Mouse (Mus musculus) ES-Bruce4 (cell line): ENCODE results near the gene Nxpe3. TPM values are rescaled to one million over a fixed set of nuclear protein-coding genes. Genes with fewer than 3 reads are reported as not detected.
A peak's percentile ranks its signal among the peaks of the same experiment; 100 is the strongest.

ENCODE experiments used
- H3K27ac ChIP-seq: 2 replicates; pipeline ENCODE4 v1.5.1; 2012; ENCODE audit warnings: low read length, inconsistent platforms; ENCODE audit not compliant: insufficient read depth
- H3K27me3 ChIP-seq: 2 replicates; pipeline ENCODE4 v1.6.1; 2012; ENCODE audit warnings: mild to moderate bottlenecking, low read length, inconsistent platforms; ENCODE audit not compliant: control insufficient read depth, poor library complexity, insufficient read depth, severe bottlenecking
- H3K36me3 ChIP-seq: 2 replicates; pipeline ENCODE4 v1.6.1; 2012; ENCODE audit warnings: inconsistent platforms, mild to moderate bottlenecking, low read length, moderate library complexity; ENCODE audit not compliant: control insufficient read depth, poor library complexity, insufficient read depth, severe bottlenecking
- H3K4me1 ChIP-seq: one replicate; pipeline ENCODE4 v1.8.1; 2011; ENCODE audit warnings: low read length; ENCODE audit not compliant: control insufficient read depth, insufficient read depth
- H3K4me3 ChIP-seq: 2 replicates; pipeline ENCODE4 v1.5.1; 2011; ENCODE audit warnings: low read depth, mild to moderate bottlenecking, low read length
- H3K9ac ChIP-seq: 2 replicates; pipeline ENCODE4 v1.6.1; 2012; ENCODE audit warnings: low read depth, mild to moderate bottlenecking, inconsistent platforms; ENCODE audit not compliant: poor library complexity, severe bottlenecking
- H3K9me3 ChIP-seq: replicated peaks from 2 replicates; pipeline ENCODE4 v1.6.1; 2012; ENCODE audit warnings: mild to moderate bottlenecking, low read length, inconsistent platforms; ENCODE audit not compliant: control insufficient read depth, poor library complexity, insufficient read depth, severe bottlenecking
- CTCF ChIP-seq: IDR thresholded peaks from one replicate; pipeline ENCODE4 v1.8.1; 2011; ENCODE audit warnings: low read depth, low read length
- EP300 ChIP-seq: IDR thresholded peaks from 2 replicates; pipeline ENCODE4 v1.6.1; 2011; ENCODE audit warnings: low read depth, low read length; ENCODE audit not compliant: insufficient read depth
- POLR2A ChIP-seq: IDR thresholded peaks from one replicate; pipeline ENCODE4 v1.8.1; 2011; ENCODE audit warnings: low read length; ENCODE audit not compliant: insufficient read depth
- polyA plus RNA-seq: library from polyadenylated mRNA; stranded (reverse); fragments of >200 nt; gene quantifications from 2 replicates; pipeline ENCODE4 v1.2.4, GENCODE M21; 2011; ENCODE audit warnings: low read depth; ENCODE audit not compliant: missing spikeins, insufficient read depth, insufficient read length

The Nxpe3 gene
- polyA plus RNA-seq, 1 experiment, result 4.3 TPM

DNA sequence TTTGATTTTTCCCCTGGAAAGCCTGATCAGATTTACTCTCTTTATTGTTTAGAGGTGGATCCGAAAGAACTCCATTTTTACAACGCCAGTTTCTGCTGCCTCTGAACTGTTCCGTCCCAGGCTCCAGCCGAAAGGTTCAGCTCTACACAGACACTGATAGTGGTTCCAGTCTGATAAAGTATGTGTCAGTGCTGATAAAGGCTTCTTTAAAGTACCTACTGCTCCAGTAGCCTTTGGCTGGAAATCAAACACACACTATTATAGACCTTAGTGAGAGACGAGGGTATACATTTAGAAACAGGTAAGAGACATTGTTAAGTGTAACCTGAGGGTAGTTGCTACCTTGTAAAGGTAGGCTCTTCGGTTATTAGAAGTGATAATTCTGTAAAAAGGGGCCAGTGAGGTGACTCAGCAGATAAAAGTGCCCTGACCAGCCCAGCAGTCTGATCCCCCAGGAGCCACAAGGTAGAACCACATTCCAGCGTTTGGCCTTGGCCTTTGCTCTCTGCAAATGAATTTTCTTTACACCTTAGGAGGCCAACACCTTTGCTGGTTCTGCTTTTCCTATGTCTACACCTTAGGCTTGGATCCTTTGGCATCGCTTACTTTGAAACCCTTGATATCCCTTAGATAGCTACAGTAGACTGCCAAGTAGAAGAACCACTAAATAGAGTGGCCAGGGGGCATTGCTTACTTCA lies 1.5 kb downstream of the Nxpe3 start:
- peaks cover 2% of the 10 kb centered on the region; the same call in 1 of the 2 replicates for H3K36me3 ChIP-seq
- H3K4me3 ChIP-seq, result no peak overlapping the region
- H3K27ac ChIP-seq, result no peak overlapping the region
- H3K9ac ChIP-seq, result no peak overlapping the region
- no peaks in the 10 kb centered on the region for H3K4me1 ChIP-seq
- no peak for TF ChIP-seq POLR2A
- TF ChIP-seq EP300, result no peak
- TF ChIP-seq CTCF, result no peak
- no peaks in the 10 kb centered on the region for H3K27me3 ChIP-seq
- no peaks in the 10 kb centered on the region for H3K9me3 ChIP-seq

GRCm38 (mm10) chr16:55892484-55892883 lies 2.6 kb downstream of the Nxpe3 start:
- no peak overlapping the region for H3K27ac ChIP-seq
- H3K36me3 ChIP-seq, result peaks cover 2% of the 10 kb centered on the region; the same call in 1 of the 2 replicates
- TF ChIP-seq EP300, result no peak
- TF ChIP-seq CTCF, result no peak
- no peak for TF ChIP-seq POLR2A
- no peaks in the 10 kb centered on the region for H3K9me3 ChIP-seq
- no peaks in the 10 kb centered on the region for H3K27me3 ChIP-seq
- H3K4me3 ChIP-seq, result no peak overlapping the region
- H3K9ac ChIP-seq, result no peak overlapping the region
- peaks cover 2% of the 10 kb centered on the region for H3K4me1 ChIP-seq

GRCm38 (mm10) chr16:55891346-55891745 lies 3.7 kb downstream of the Nxpe3 start:
- Histone ChIP-seq H3K9me3 (no peaks in the 10 kb centered on the region), H3K4me3 (no peak overlapping the region), H3K27ac (no peak overlapping the region), H3K36me3 (peaks cover 2% of the 10 kb centered on the region), H3K9ac (no peak overlapping the region), H3K4me1 (peaks cover 2% of the 10 kb centered on the region), H3K27me3 (no peaks in the 10 kb centered on the region)
- no peak for TF ChIP-seq CTCF
- no peak for TF ChIP-seq EP300
- TF ChIP-seq POLR2A, result no peak

- Histone ChIP-seq H3K4me1 (peaks cover 2% of the 10 kb centered on the region), H3K36me3 (peaks cover 2% of the 10 kb centered on the region), H3K27me3 (no peaks in the 10 kb centered on the region), H3K9ac (no peak overlapping the region), H3K27ac (no peak overlapping the region), H3K4me3 (no peak overlapping the region), H3K9me3 (no peaks in the 10 kb centered on the region)
- TF ChIP-seq POLR2A (no peak), CTCF (no peak), EP300 (no peak)
Observed at GRCm38 (mm10) chr16:55890346-55891136, 4.5 kb downstream of the Nxpe3 start.

- Histone ChIP-seq H3K4me1 (peaks cover 2% of the 10 kb centered on the region), H3K27ac (no peak overlapping the region), H3K9ac (no peak overlapping the region), H3K4me3 (no peak overlapping the region), H3K36me3 (peaks cover 2% of the 10 kb centered on the region), H3K9me3 (no peaks in the 10 kb centered on the region), H3K27me3 (no peaks in the 10 kb centered on the region)
- TF ChIP-seq CTCF (no peak), EP300 (no peak), POLR2A (no peak)
Observed at GRCm38 (mm10) chr16:55889451-55889850, 5.6 kb downstream of the Nxpe3 start.

GRCm38 (mm10) chr16:55888584-55888960 lies 6.5 kb downstream of the Nxpe3 start:
- H3K4me1 ChIP-seq, result peaks cover 2% of the 10 kb centered on the region
- H3K9ac ChIP-seq, result no peak overlapping the region
- H3K27me3 ChIP-seq, result no peaks in the 10 kb centered on the region
- no peak overlapping the region for H3K4me3 ChIP-seq
- TF ChIP-seq POLR2A (no peak), EP300 (peak; percentile 82), CTCF (no peak)
- peak overlapping the region; percentile 75 for H3K27ac ChIP-seq
- H3K36me3 ChIP-seq, result peaks cover 2% of the 10 kb centered on the region
- H3K9me3 ChIP-seq, result no peaks in the 10 kb centered on the region
